Mouse (Mus musculus) neural tube, embryonic 15.5 days (tissue): ENCODE data around the gene Parva. TPM values are rescaled to one million over a fixed set of nuclear protein-coding genes. Genes with fewer than 3 reads are reported as not detected.

Experiments used
- ATAC-seq: fragments of 200-750 bp; cut with Nextera tagmentation; 2 replicates; pipeline ENCODE4 v1.8.0; 2017; ENCODE audit warnings: mild to moderate bottlenecking, moderate TSS enrichment, moderate library complexity; ENCODE audit not compliant: low FRiP score
- H3K27ac ChIP-seq: fragments of 300-500 bp; sonication (generic); replicated peaks from 2 replicates; pipeline ENCODE4 v1.5.1; 2015; ENCODE audit warnings: mild to moderate bottlenecking, inconsistent platforms
- H3K27me3 ChIP-seq: fragments of 300-500 bp; sonication (generic); replicated peaks from 2 replicates; pipeline ENCODE4 v1.6.1; 2015; ENCODE audit warnings: inconsistent platforms
- H3K36me3 ChIP-seq: fragments of 300-500 bp; sonication (generic); 2 replicates; pipeline ENCODE4 v1.6.1; 2015; ENCODE audit warnings: inconsistent platforms
- H3K4me1 ChIP-seq: fragments of 300-500 bp; sonication (generic); 2 replicates; pipeline ENCODE4 v1.6.1; 2015; ENCODE audit warnings: inconsistent platforms
- H3K4me2 ChIP-seq: fragments of 300-500 bp; sonication (generic); 2 replicates; pipeline ENCODE4 v1.6.1; 2015; ENCODE audit warnings: inconsistent platforms, mild to moderate bottlenecking, moderate library complexity
- H3K4me3 ChIP-seq: fragments of 300-500 bp; sonication (generic); replicated peaks from 2 replicates; pipeline ENCODE4 v1.5.1; 2015; ENCODE audit warnings: mild to moderate bottlenecking, inconsistent platforms
- H3K9ac ChIP-seq: fragments of 300-500 bp; sonication (generic); replicated peaks from 2 replicates; pipeline ENCODE4 v1.6.1; 2015; ENCODE audit warnings: mild to moderate bottlenecking, inconsistent platforms
- H3K9me3 ChIP-seq: fragments of 300-500 bp; sonication (generic); replicated peaks from 2 replicates; pipeline ENCODE4 v1.6.1; 2016; ENCODE audit warnings: inconsistent platforms
- WGBS: fragments of 180-500 bp; shearing (Covaris S2); methylation state at CpG from one replicate; pipeline ENCODE4 v1.1.7; 2015; ENCODE audit warnings: mixed read lengths; 5-methylcytosine and 5-hydroxymethylcytosine counted together
- polyA plus RNA-seq: library from polyadenylated mRNA; unstranded; fragments of >200 nt; fragmentation: Nextera tagmentation; extraction: Ambion mirVana; gene quantifications from 2 replicates; pipeline ENCODE4 v1.2.1, GENCODE M21; 2015

Gene Parva
- polyA plus RNA-seq, 1 experiment from 2014 or later, result 23.7 TPM

- WGBS, result 36% methylated on average over 7 of the region's 7 CpGs
- Histone ChIP-seq H3K9ac (no peak overlapping the region), H3K36me3 (no peaks in the 10 kb centered on the region), H3K27me3 (no peaks in the 10 kb centered on the region), H3K27ac (no peak overlapping the region), H3K4me2 (no peak overlapping the region), H3K4me1 (no peaks in the 10 kb centered on the region), H3K4me3 (no peak overlapping the region), H3K9me3 (no peaks in the 10 kb centered on the region)
- no peak; the same call in 1 of the 2 replicates for ATAC-seq
Observed at GRCm38 (mm10) chr7:112399425-112400170, 27.7 kb upstream of the Parva start.

GRCm38 (mm10) chr7:112400175-112400574 lies 27.1 kb upstream of the Parva start:
- no peak for ATAC-seq
- Histone ChIP-seq H3K9me3 (no peaks in the 10 kb centered on the region), H3K27me3 (no peaks in the 10 kb centered on the region), H3K27ac (no peak overlapping the region), H3K4me3 (no peak overlapping the region), H3K4me2 (no peak overlapping the region), H3K36me3 (no peaks in the 10 kb centered on the region), H3K4me1 (no peaks in the 10 kb centered on the region), H3K9ac (no peak overlapping the region)
- WGBS, result 43% methylated on average over 6 of the region's 6 CpGs

GRCm38 (mm10) chr7:112405061-112405460 lies 22.2 kb upstream of the Parva start:
- no peak overlapping the region for H3K4me2 ChIP-seq
- WGBS, result 69% methylated on average over 2 of the region's 2 CpGs
- ATAC-seq, result no peak
- H3K9me3 ChIP-seq, result no peaks in the 10 kb centered on the region
- peaks cover 5% of the 10 kb centered on the region; the same call in 1 of the 2 replicates for H3K4me1 ChIP-seq
- no peaks in the 10 kb centered on the region for H3K27me3 ChIP-seq
- H3K36me3 ChIP-seq, result no peaks in the 10 kb centered on the region
- no peak overlapping the region for H3K4me3 ChIP-seq
- no peak overlapping the region for H3K27ac ChIP-seq
- H3K9ac ChIP-seq, result no peak overlapping the region

GRCm38 (mm10) chr7:112405578-112405977 lies 21.7 kb upstream of the Parva start:
- Histone ChIP-seq H3K4me3 (no peak overlapping the region), H3K36me3 (no peaks in the 10 kb centered on the region), H3K4me1 (peaks cover 5% of the 10 kb centered on the region; the same call in 1 of the 2 replicates), H3K9ac (no peak overlapping the region), H3K4me2 (no peak overlapping the region), H3K27me3 (no peaks in the 10 kb centered on the region), H3K27ac (no peak overlapping the region), H3K9me3 (no peaks in the 10 kb centered on the region)
- 81% methylated on average over 8 of the region's 8 CpGs for WGBS
- ATAC-seq, result no peak

GRCm38 (mm10) chr7:112407597-112407996 lies 19.7 kb upstream of the Parva start:
- no peak for ATAC-seq
- WGBS, result 54% methylated on average over 7 of the region's 7 CpGs
- Histone ChIP-seq H3K27me3 (no peaks in the 10 kb centered on the region), H3K4me3 (no peak overlapping the region), H3K9ac (no peak overlapping the region), H3K36me3 (no peaks in the 10 kb centered on the region), H3K27ac (no peak overlapping the region), H3K9me3 (no peaks in the 10 kb centered on the region), H3K4me1 (peaks cover 5% of the 10 kb centered on the region; the same call in 1 of the 2 replicates), H3K4me2 (no peak overlapping the region)

GRCm38 (mm10) chr7:112409991-112410390 lies 17.3 kb upstream of the Parva start:
- Histone ChIP-seq H3K4me2 (no peak overlapping the region), H3K27ac (no peak overlapping the region), H3K9ac (no peak overlapping the region), H3K27me3 (no peaks in the 10 kb centered on the region), H3K36me3 (no peaks in the 10 kb centered on the region), H3K4me1 (peaks cover 5% of the 10 kb centered on the region; the same call in 1 of the 2 replicates), H3K9me3 (no peaks in the 10 kb centered on the region), H3K4me3 (no peak overlapping the region)
- 84% methylated on average over 3 of the region's 3 CpGs for WGBS
- ATAC-seq, result no peak

DNA sequence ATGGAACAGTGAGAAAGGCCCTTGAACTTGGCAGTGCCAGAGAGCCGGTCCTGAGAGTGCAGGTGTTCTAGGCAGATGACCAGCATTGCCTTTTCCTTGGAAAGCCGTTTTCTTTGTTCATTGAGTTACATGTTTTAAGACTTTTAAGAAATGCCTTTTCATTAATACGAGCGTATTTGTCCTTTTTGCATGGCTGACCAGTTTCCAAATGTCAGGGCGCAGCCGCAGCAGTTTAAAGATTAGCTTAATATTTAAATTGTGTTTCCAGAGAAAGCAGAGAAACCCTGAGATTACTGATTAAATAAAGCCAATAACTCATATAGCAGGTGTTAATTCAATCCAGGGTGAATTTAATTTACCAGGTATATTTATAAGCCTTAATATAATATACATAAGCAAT lies 14.0 kb upstream of the Parva start:
- Histone ChIP-seq H3K27me3 (no peaks in the 10 kb centered on the region), H3K27ac (no peak overlapping the region), H3K9ac (no peak overlapping the region), H3K36me3 (no peaks in the 10 kb centered on the region), H3K4me3 (no peak overlapping the region), H3K4me1 (peaks cover 18% of the 10 kb centered on the region), H3K9me3 (no peaks in the 10 kb centered on the region), H3K4me2 (no peak overlapping the region)
- 81% methylated on average over 6 of the region's 6 CpGs for WGBS
- no peak for ATAC-seq

GRCm38 (mm10) chr7:112416058-112416526 lies 11.2 kb upstream of the Parva start:
- Histone ChIP-seq H3K9ac (no peak overlapping the region), H3K4me1 (peaks cover 18% of the 10 kb centered on the region), H3K27me3 (no peaks in the 10 kb centered on the region), H3K4me3 (no peak overlapping the region), H3K9me3 (no peaks in the 10 kb centered on the region), H3K27ac (peak overlapping the region; percentile 28; the same call in 1 of the 2 replicates), H3K36me3 (no peaks in the 10 kb centered on the region), H3K4me2 (peak overlapping the region; percentile 46)
- ATAC-seq, result no peak
- WGBS, result 12% methylated on average over 14 of the region's 14 CpGs

DNA sequence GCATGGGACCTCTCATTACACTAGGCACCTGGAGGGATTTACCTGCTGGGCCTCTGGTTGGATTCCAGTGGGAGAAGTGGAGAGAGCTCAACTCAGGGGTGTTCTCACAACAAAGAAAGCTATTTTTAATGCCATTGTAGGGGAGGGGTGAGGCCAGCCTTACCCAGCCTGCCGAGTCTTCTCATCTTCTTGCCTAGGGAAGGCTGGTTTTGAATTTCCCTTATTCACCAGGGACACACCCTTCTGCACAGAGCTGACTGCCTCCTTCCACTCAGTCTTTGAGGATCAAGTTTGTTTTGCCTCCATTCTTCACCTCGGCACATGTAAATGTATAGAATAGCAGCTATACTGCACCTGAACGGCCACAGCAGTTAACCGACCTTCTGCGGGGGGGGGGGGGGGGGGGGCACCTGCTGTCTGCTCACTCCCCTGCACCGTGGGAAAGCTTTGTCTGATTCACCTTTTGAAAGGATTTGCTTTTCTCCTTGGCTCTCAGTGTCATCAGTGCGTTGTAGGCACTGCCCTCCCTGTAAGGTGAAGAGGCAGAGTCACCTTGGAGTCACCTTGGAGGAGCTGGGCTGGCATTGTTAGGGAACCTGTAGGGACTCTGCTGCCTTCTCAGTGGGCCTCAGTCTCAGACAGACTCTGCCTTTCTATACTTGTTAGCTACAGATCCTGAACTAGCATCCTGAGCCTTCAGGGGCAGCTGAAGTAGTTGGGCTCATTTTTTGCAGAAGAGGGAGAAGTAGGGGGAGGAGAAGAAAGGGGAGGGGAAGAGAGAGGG lies 10.4 kb upstream of the Parva start:
- Histone ChIP-seq H3K4me2 (no peak overlapping the region), H3K27me3 (no peaks in the 10 kb centered on the region), H3K4me1 (peaks cover 18% of the 10 kb centered on the region), H3K27ac (peak overlapping the region; percentile 28), H3K36me3 (no peaks in the 10 kb centered on the region), H3K9ac (no peak overlapping the region), H3K4me3 (no peak overlapping the region), H3K9me3 (no peaks in the 10 kb centered on the region)
- 16% methylated on average over 7 of the region's 7 CpGs for whole genome bisulfite sequencing
- ATAC-seq, result 0 out of 2 replicates have a peak, but pooled peaks have one; percentile 58

- 69% methylated on average over 4 of the region's 4 CpGs for WGBS
- ATAC-seq, result no peak
Observed at GRCm38 (mm10) chr7:112417598-112417997, 9.7 kb upstream of the Parva start.

GRCm38 (mm10) chr7:112423438-112423837 lies 3.9 kb upstream of the Parva start:
- Histone ChIP-seq H3K4me3 (no peak overlapping the region), H3K4me1 (peaks cover 13% of the 10 kb centered on the region; the same call in 1 of the 2 replicates), H3K4me2 (no peak overlapping the region), H3K9me3 (no peaks in the 10 kb centered on the region), H3K9ac (no peak overlapping the region), H3K36me3 (no peaks in the 10 kb centered on the region), H3K27me3 (no peaks in the 10 kb centered on the region), H3K27ac (no peak overlapping the region)
- no peak for ATAC-seq
- WGBS, result 87% methylated on average over 4 of the region's 4 CpGs

More at GRCm38 (mm10) chr7:112417598-112417997, 9.7 kb upstream of the Parva start:
- Histone ChIP-seq H3K4me1 (peaks cover 18% of the 10 kb centered on the region), H3K9me3 (no peaks in the 10 kb centered on the region), H3K27me3 (no peaks in the 10 kb centered on the region), H3K27ac (no peak overlapping the region), H3K36me3 (no peaks in the 10 kb centered on the region), H3K4me3 (no peak overlapping the region), H3K4me2 (no peak overlapping the region), H3K9ac (no peak overlapping the region)
